Mouse (Mus musculus): ENCODE results near the gene Prrc2b.

Prrc2b gene

GRCm38 (mm10) chr2:32187019-32187551 is 36.2 kb downstream of the Prrc2b start:
- no peak for DNase-seq (ENCODE audit: low spot score)

GRCm38 (mm10) chr2:32187649-32188048 is 36.8 kb downstream of the Prrc2b start:
- no peak for DNase-seq (ENCODE audit: low spot score)

GRCm38 (mm10) chr2:32189060-32189681 is 38.3 kb downstream of the Prrc2b start:
- DNase-seq (ENCODE audit: low spot score): no peak

GRCm38 (mm10) chr2:32190620-32191019 is 39.7 kb downstream of the Prrc2b start:
- DNase-seq (ENCODE audit: low spot score): no peak

- DNase-seq (ENCODE audit: low spot score): peak; percentile 48
Observed at GRCm38 (mm10) chr2:32191872-32192507, 41.1 kb downstream of the Prrc2b start.

GRCm38 (mm10) chr2:32198977-32199376 is 48.1 kb downstream of the Prrc2b start:
- no peak for DNase-seq (ENCODE audit: low spot score)

GRCm38 (mm10) chr2:32200033-32200432 is 49.2 kb downstream of the Prrc2b start:
- no peak for DNase-seq (ENCODE audit: low spot score)

GRCm38 (mm10) chr2:32200712-32201111 is 49.8 kb downstream of the Prrc2b start:
- no peak for DNase-seq (ENCODE audit: low spot score)

GRCm38 (mm10) chr2:32201527-32201926 is 50.6 kb downstream of the Prrc2b start:
- no peak for DNase-seq (ENCODE audit: low spot score)

GRCm38 (mm10) chr2:32203853-32204252 is 53.0 kb downstream of the Prrc2b start:
- no peak for DNase-seq (ENCODE audit: low spot score)

- no peak for DNase-seq (ENCODE audit: low spot score)
Observed at GRCm38 (mm10) chr2:32207682-32208081, 56.8 kb downstream of the Prrc2b start.

- DNase-seq (ENCODE audit: low spot score): no peak
Observed at GRCm38 (mm10) chr2:32211689-32212088, 60.8 kb downstream of the Prrc2b start.

GRCm38 (mm10) chr2:32213000-32213399 is 62.1 kb downstream of the Prrc2b start:
- DNase-seq (ENCODE audit: low spot score): no peak

- no peak for DNase-seq (ENCODE audit: low spot score)
Observed at GRCm38 (mm10) chr2:32215576-32215975, 64.7 kb downstream of the Prrc2b start.

- no peak for DNase-seq (ENCODE audit: low spot score)
Observed at GRCm38 (mm10) chr2:32216506-32216905, 65.6 kb downstream of the Prrc2b start.

- DNase-seq (ENCODE audit: low spot score): no peak
Observed at GRCm38 (mm10) chr2:32217656-32218055, 66.8 kb downstream of the Prrc2b start.

- no peak for DNase-seq (ENCODE audit: low spot score)
Observed at GRCm38 (mm10) chr2:32218113-32218512, 67.2 kb downstream of the Prrc2b start.

GRCm38 (mm10) chr2:32218541-32219334 is 67.9 kb downstream of the Prrc2b start:
- DNase-seq (ENCODE audit: low spot score): no peak

- DNase-seq (ENCODE audit: low spot score): no peak
Observed at GRCm38 (mm10) chr2:32219501-32219900, 68.6 kb downstream of the Prrc2b start.

GRCm38 (mm10) chr2:32220021-32220420 is 69.1 kb downstream of the Prrc2b start:
- DNase-seq (ENCODE audit: low spot score): no peak

GRCm38 (mm10) chr2:32220969-32221368 is 70.1 kb downstream of the Prrc2b start:
- no peak for DNase-seq (ENCODE audit: low spot score)

- DNase-seq (ENCODE audit: low spot score): no peak
Observed at GRCm38 (mm10) chr2:32221577-32221976, 70.7 kb downstream of the Prrc2b start.

- DNase-seq (ENCODE audit: low spot score): no peak
Observed at GRCm38 (mm10) chr2:32222057-32222456, 71.2 kb downstream of the Prrc2b start.
